ENCODE assay signal across 31 mouse cellular contexts in the genomic region with DNA sequence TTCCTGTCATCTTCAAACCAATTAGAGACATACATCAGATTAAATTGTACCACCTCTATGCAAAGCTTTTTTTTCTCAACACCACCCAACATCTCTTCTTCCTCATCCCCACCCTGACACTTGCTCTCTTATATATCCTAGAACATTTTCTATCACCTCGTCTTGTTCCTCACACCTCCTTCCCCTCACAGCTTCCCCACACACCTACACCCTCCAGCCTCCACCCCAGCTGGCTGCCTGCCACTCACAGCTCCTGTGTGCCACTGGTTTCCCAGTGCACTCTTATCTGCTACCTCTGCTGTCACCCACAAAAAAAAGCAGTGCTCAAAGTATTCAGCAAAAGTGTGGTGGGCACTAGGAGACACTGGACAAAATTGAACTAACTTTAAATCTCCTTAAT.
DNase-seq lines count a peak whose midpoint lies in the region; TF ChIP-seq lines count a peak whose summit lies in the region.
"Had no signal": no experiment of that assay in that cellular context is flagged by ENCODE, and none has a peak within 500 bp of the region (broad histone marks: within the 10 kb centered on the region; RNA-seq: fewer than 3 reads in every experiment).

No protein-coding gene starts in this region.

- WGBS in cerebellum, adult 2 months = 61% methylated on average over 1 of the region's 1 CpGs

- H3K27ac ChIP-seq in cerebellum, adult 2 months (ENCODE audit: insufficient read depth, low read length) = no peak overlapping the region
- H3K27ac ChIP-seq: embryonic facial prominence, embryonic 13.5 days; forebrain, embryonic 10.5 days; forebrain, embryonic 15.5 days; hindbrain, embryonic 13.5 days; limb, embryonic 10.5 days; limb, embryonic 15.5 days; liver, embryonic 13.5 days; midbrain, embryonic 12.5 days; neural tube, embryonic 13.5 days had no signal

- intact Hi-C loops in left cerebral cortex, postnatal 25 days (cut with DNase I) = loop anchor here (1.0 to 5.0 kb wide), 3 partner anchors 157 to 700 kb away; no protein-coding TSS in a partner anchor

- H3K4me3 ChIP-seq in cerebellum, adult 2 months (replicated peaks; ENCODE audit: insufficient read depth, low read depth, low read length) = no peak overlapping the region
- H3K4me3 ChIP-seq: embryonic facial prominence, embryonic 13.5 days; forebrain, embryonic 10.5 days; forebrain, embryonic 15.5 days; hindbrain, embryonic 13.5 days; limb, embryonic 10.5 days; limb, embryonic 15.5 days; liver, embryonic 13.5 days; megakaryocyte, embryonic 14.5 days; midbrain, embryonic 12.5 days; neural tube, embryonic 13.5 days had no signal

- H3K27me3 ChIP-seq in cerebellum, adult 2 months (ENCODE audit: control insufficient read depth, insufficient read depth, low read length) = no peaks in the 10 kb centered on the region
- H3K27me3 ChIP-seq: embryonic facial prominence, embryonic 13.5 days; forebrain, embryonic 15.5 days; hindbrain, embryonic 13.5 days; limb, embryonic 15.5 days; liver, embryonic 13.5 days; megakaryocyte, embryonic 14.5 days; midbrain, embryonic 12.5 days; neural tube, embryonic 13.5 days had no signal

- peak; percentile 86 for DNase-seq in right cerebral cortex, adult 18-20 months
- no peak for DNase-seq in right cerebral cortex, postnatal 4 days
- peak; percentile 58 to 83 for DNase-seq in left cerebral cortex, adult 18-20 months (ENCODE audit: low spot score in 2 of 2)
- peak; percentile 26 to 81 for DNase-seq in left cerebral cortex, postnatal 25 days (ENCODE audit: low spot score in 2 of 2)
- DNase-seq in telencephalon, adult 2 months (ENCODE audit: low read depth, low spot score) = peak; percentile 61
- DNase-seq in Muller cell, postnatal 12 days (ENCODE audit: inconsistent ontology term) = no peak
- DNase-seq in cerebellum, adult 2 months = no peak
- DNase-seq: adrenal gland, postnatal 25 days; cerebellum, adult 9-10 months; embryo, embryonic 11 days; gastrocnemius, postnatal 25 days; heart, adult 18-20 months; heart, postnatal 4 days; kidney, postnatal 14 days; layer of hippocampus, adult 9-11 months; liver, embryonic 13.5 days; lung, adult 18-20 months; lung, postnatal 4 days; retina, postnatal 1 day; spleen, adult 18-20 months; thymus, adult 18-20 months; thymus, postnatal 25 days had no signal

- no peak for TF ChIP-seq POLR2A in cerebellum, adult 2 months (IDR thresholded peaks at IDR 0.05; ENCODE audit: borderline replicate concordance, insufficient read depth, low read length)

- no peak for TF ChIP-seq CTCF in cerebellum, adult 2 months (IDR thresholded peaks at IDR 0.05; ENCODE audit: borderline replicate concordance, insufficient read depth, low read depth, low read length)

- H3K4me1 ChIP-seq in cerebellum, adult 2 months (ENCODE audit: control insufficient read depth, insufficient read depth, low read length) = no peaks in the 10 kb centered on the region
- H3K4me1 ChIP-seq: embryonic facial prominence, embryonic 13.5 days; forebrain, embryonic 10.5 days; forebrain, embryonic 15.5 days; hindbrain, embryonic 13.5 days; limb, embryonic 10.5 days; limb, embryonic 15.5 days; liver, embryonic 13.5 days; megakaryocyte, embryonic 14.5 days; midbrain, embryonic 12.5 days; neural tube, embryonic 13.5 days had no signal

Comparison
In these comparisons a context has a peak if more than half of its experiments do, and no peak if none do; other contexts are left out.
1. DNase-seq: peak in right cerebral cortex, adult 18-20 months (single experiment), left cerebral cortex, adult 18-20 months (2 of 2), left cerebral cortex, postnatal 25 days (2 of 2) and telencephalon, adult 2 months (single experiment); none in right cerebral cortex, postnatal 4 days (single experiment), Muller cell, postnatal 12 days (single experiment) and cerebellum, adult 2 months (0 of 2).